Mouse (Mus musculus) heart, adult 18-20 months (tissue): ENCODE measurements at regions not wholly inside any gene's neighbourhood (a gene's known extent, or its start where the extent isn't known, plus 50 kb on each side); places are given as distances from the start of the nearest gene placed in this dataset.
"Not testable (repeated sequence)": the region's sequence is repeated elsewhere in the genome, so short reads cannot be mapped to it uniquely, and the experiment has no call there.

Source experiments
- DNase-seq, 2 experiments: peaks; one replicate each; pipeline ENCODE4 v3.0.0; 2021 to 2022; ENCODE audit warnings: mixed read lengths in 1 of 2

DNA sequence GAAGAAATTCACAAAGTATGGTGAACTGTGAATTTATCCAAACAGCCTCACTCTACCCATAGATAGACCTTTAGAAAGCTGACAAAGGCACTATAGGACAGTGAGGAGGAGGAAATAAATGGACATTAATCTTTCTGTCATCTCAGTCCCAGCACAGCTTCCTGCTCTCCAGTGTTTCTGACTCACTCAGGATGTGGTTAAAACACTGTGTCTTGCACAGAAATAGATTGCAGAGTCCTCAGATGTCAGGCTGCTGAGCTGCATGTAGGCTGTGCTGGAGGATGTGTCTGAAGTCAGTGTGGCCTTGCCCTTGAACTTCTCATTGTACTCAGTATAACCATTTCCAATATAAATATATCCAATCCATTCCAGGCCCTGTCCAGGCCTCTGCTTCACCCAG lies 735.6 kb upstream of the Zfp386 start:
- peak in 1 of 2 experiments; percentile 14 for DNase-seq

DNA sequence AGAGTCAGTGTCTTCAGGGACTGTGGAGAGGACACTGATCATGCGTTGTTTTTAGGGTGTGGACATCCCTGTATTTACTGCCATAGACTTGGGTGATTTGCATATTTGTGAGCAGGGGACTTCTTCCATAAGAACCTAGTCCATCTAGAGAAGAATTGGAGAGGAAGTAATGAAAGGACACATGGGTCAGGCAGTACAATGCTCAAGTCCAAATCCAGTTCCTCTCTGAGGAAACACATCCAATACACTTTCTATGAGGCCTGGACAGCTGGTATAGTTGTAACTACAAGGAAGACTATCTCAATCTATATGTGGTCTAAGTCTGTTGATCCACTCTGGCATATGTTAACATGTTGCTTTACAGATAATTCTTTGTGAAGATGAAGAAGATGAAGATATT lies 734.9 kb upstream of the Zfp386 start:
- not testable (repeated sequence) for DNase-seq

DNA sequence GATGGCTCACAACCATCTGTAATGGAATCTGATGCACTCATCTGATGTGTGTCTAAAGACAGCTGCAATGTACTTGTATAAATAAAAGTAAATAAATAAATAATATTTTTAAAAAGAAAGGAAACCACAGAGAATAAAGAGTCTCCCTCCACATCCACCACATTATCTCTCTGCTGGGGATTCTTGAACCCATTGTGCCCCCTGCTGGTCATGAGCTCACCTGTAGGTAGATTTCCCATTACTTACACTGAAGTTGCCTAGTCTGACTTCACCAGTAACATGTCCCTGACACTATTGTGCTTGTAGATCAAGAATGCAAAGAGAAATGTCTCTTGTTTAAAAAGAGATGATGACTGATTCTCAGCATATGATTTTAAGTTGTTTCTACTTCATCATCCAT lies 726.9 kb upstream of the Zfp386 start:
- DNase-seq: peak in 1 of 2 experiments; percentile 3

DNA sequence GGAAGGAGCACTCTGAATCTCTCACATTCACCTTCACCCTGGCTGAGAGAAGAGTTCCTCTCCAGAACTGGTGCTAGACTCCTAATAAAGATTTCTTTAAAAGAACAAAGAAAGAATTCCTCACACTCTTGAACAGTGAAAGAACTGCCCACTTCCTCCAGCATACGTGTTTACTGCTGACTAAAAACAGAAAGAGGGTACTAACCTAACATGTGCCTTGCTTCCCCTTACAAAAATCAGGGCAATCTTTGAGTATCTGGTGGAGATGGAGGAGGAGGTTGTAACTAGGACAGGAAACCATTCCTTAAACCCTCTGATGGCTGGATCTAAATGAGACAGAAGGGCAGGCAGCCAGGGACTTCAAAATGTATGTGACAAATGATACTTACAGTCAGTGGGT lies 719.1 kb upstream of the Zfp386 start:
- no peak for DNase-seq

DNA sequence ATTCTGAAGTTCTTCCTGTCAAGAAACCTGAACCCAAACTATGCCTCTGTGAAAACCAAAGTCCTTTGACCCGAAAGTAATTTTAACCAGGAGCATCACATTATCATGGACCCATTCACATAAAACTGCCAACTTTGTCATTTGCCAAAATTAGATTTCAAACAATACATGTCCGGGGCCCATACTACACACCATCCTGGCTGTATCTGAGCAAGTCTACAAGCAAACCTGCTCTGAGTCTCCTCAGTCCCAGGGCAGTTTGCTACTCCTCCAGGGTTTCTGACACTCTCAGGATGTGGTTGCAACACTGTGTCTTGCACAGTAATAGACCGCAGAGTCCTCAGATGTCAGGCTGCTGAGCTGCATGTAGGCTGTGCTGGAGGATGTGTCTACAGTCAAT lies 712.8 kb upstream of the Zfp386 start:
- DNase-seq: not testable (repeated sequence)

DNA sequence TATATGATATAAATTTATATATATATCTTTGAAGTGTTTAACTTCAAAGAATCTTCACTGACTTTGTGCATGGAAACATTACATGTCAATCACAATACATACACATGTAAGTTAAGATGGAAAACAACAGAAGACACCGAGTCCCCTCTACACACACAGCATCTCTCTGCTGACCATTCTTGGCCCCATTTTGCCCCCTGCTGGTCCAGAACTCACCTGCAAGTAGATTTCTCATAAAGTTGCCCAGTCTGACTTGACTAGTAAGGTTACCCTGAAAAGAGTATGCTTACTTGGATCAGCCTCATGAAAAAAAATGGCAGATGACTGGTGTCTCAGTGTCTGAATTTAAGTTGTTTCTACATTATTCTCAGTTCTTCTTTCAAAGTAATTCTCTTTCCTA lies 710.9 kb upstream of the Zfp386 start:
- DNase-seq: no peak

DNA sequence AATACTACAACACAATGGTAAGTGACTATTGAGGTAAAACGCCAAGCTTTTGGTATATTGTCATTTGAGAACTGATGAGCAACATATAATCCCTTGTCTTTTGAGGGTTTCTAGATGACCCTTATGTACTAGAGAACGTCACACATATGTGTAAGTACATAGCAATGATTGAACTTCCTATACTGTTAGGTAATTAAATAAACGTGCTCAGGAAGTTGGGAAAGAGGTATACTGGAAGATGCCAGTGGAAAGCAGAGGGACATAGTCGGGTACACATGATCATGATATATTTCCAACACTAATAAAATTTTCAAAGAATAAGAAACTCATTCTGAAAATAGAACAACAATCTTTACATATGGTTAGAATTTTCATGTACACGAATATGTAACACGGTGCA lies 701.4 kb upstream of the Zfp386 start:
- not testable (repeated sequence) for DNase-seq

DNA sequence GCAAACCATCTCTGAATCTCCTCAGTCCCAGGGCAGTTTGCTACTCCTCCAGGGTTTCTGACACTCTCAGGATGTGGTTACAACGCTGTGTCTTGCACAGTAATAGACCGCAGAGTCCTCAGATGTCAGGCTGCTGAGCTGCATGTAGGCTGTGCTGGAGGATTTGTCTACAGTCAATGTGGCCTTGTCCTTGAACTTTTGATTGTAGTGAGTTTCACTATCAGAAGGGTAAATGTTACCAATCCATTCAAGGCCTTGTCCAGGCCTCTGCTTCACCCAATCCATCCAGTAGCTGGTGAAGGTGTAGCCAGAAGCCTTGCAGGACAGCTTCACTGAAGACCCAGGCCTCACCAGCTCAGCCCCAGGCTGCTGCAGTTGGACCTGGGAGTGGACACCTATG lies 688.5 kb upstream of the Zfp386 start:
- DNase-seq: not testable (repeated sequence)

DNA sequence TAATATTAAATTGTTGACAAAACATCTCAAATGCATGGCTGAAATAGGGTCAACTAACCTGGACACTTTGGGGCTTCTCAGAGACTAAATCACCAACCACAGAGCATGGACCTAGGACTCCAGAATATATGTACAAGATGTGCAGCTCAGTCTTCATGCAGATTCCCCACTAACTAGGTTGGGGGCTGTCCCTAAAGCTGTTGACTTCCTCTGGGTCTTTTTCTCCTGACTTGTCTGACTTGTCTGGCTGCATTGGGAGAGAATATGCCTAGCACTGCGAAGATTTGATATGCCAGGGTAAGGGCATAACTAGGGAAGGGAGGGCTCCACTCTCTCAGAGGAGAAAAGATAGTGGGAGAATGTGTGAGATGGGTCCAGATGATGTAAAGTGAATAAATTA lies 681.9 kb upstream of the Zfp386 start:
- not testable (repeated sequence) for DNase-seq

DNA sequence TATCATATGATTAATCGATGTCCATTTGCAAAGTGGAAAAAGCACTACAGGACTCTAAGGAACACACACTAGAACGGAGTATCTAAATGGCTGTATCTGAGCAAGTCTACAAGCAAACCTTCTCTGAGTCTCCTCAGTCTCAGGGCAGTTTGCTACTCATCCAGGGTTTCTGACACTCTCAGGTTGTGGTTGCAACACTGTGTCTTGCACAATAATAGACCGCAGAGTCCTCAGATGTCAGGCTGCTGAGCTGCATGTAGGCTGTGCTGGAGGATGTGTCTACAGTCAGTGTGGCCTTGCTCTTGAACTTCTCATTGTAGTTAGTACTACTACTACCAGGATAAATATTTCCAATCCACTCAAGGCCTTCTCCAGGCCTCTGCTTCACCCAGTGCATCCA lies 675.7 kb upstream of the Zfp386 start:
- not testable (repeated sequence) for DNase-seq

DNA sequence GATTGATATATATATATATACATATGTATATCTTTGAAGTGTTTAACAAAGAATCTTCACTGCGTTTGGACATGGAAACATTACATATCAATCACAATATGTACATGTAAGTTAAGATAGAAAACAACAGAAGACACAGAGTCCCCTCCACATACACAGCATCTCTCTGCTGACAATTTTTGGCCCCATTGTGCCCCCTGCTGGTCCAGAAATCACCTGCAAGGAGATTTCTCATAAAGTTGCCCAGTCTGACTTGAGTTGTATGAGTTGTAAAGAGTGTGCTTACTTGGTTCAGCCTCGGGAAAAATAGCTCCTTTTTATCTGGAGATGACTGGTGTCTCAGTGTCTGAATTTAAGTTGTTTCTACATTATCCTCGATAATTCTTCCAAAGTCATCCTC lies 674.5 kb upstream of the Zfp386 start:
- DNase-seq: not testable (repeated sequence)

DNA sequence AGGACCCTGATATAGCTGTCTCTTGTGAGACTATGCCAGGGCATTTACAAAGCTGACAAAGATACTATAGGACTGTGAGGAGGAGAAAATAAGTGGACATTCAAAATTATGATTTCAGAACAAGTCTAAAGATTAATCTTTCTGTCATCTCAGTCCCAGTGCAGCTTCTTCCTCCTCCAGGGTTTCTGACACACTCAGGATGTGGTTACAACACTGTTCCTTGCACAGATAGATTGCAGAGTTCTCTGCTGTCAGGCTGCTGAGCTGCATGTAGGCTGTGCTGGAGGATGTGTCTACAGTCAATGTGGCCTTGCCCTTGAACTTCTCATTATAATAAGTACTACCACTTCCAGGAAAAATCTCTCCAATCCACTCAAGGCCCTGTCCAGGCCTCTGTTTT lies 661.0 kb upstream of the Zfp386 start:
- DNase-seq: not testable (repeated sequence)

DNA sequence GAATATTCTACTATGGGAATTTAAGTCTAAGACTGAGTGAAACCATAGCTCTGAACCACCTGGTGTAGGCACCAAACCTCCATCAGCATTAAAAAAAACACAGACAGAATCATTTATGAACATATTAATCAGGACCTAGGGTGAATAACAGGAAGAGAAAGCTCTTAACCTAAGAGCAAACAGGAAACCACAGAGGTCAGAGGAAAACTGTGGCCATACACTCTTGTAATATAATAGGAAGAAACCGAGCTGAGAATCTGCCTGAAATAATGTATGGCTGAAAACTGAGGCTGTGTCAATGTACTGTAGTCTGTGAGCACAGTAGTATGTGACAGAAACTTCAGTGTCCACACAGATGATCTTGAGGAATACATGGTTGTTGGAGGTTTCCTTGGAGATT lies 643.4 kb upstream of the Zfp386 start:
- no peak for DNase-seq

DNA sequence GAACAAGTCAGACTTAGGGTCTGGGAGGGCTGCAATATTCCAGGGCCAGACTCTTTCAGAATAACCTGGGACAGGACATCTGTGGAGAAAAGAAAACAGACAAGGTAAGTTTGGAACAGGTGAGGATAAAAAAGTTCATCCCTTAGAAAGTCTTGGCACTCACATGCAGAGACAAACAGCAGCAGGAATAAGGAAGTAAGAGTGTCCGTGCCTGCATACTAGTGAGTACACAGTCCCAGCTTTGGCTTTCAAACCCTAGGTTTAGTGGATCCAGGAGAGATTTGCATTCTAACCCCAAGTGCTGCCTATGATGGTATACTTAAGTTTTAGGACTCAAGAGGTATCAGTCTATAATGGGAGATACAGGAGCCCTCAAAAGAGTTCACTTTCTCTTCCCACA lies 642.9 kb upstream of the Zfp386 start:
- DNase-seq: no peak

DNA sequence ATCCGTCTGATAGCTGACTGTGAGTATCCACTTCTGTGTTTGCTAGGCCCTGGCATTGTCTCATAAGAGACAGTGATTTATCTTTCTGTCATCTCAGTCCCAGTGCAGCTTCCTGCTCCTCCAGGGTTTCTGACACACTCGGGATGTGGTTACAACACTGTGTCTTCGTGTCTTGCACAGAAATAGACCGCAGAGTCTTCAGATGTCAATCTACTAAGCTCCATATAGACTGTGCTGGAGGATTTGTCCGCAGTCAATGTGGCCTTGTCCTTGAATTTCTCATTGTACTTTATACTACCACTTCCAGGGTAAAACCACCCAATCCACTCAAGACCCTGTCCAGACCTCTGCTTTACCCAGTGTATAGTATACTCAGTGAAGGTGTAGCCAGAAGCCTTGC lies 601.3 kb upstream of the Zfp386 start:
- not testable (repeated sequence) for DNase-seq

DNA sequence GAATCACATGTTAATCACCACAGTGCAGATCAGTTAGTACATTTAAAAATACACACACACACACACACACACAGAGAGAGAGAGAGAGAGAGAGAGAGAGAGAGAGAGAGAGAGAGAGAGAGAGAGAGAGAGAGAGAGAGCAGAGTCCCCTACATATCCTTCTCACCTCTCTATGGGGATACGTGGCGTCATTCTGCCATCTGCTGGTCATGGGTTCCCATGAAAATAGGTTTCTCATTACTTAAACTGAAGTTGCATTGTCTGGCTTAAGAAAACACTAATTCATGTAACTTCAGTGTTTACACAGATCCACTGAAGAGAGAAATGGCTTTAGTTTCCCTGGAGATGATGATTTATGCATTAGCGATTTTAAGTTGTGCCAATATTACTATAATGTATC lies 594.9 kb upstream of the Zfp386 start:
- DNase-seq: not testable (repeated sequence)

DNA sequence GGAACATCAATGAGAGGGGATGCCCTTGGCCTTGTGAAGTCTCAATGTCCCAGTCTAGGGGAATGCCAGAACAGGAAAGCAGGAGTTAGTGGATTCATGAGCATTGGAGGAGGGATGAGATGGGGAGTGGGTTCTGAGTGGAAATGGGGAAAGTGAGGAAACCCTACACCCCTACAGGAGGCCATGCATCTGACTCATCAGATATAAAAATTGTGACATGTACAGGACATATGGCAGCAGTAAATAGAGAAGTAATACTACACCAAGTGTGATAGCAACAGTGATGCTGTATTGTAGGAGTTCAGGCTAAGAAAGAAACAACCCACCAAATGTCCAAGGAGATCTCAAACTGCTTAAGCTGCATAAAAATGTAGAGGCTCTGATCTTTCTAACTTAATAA lies 582.7 kb upstream of the Zfp386 start:
- not testable (repeated sequence) for DNase-seq

DNA sequence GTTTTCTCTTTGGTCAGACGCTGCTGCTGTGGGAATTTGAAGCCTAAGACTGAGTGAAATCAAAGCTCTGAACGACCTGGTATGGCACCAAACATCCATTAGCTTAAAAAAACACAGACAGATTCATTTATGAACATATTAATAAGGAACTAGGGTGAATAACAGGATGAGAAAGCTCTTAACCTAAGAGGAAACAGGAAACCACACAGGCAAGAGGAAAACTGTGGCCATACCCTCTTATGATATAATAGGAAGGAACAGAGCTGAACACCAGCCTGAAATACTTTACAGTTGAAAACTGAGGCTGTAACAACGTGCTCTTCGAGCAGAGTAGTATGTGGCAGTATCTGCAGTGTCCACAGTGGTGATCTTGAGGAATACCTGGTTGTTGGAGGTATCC lies 579.5 kb upstream of the Zfp386 start:
- DNase-seq: not testable (repeated sequence)

DNA sequence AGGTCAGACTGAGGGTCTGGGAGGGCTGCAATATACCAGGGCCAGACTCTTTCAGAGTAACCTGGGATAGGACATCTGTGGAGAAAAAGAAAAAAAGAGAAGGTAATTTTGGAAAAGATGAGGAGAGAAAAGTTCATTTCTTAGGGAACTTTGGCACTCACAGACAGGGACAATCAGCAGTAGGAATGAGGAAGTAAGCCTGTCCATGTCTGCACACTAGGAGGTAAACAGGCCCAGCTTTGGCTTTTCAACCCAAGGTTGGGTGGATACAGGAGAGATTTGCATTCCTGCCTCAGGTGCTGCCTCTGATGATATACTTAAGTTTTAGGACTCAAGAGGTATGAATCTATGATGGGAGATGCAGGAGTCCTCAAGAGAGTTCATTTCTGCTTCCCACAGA lies 579.0 kb upstream of the Zfp386 start:
- DNase-seq: not testable (repeated sequence)

DNA sequence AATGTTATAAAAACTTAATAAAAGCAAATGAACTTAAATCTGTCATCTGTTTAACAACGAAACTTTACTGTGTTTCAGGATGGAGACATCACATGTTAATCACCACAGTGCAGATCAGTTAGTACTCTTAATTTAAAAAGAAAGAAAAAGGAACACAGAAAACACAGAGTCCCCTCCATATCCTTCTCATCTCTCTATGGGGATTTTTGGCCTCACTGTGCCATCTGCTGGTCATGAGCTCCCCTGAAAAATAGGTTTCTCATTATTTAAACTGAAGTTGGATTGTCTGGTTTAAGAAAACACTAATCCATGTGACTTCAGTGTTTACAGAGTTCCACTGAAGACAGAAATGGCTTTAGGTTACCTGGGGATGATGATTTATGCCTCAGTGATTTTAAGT lies 548.7 kb upstream of the Zfp386 start:
- DNase-seq: no peak

DNA sequence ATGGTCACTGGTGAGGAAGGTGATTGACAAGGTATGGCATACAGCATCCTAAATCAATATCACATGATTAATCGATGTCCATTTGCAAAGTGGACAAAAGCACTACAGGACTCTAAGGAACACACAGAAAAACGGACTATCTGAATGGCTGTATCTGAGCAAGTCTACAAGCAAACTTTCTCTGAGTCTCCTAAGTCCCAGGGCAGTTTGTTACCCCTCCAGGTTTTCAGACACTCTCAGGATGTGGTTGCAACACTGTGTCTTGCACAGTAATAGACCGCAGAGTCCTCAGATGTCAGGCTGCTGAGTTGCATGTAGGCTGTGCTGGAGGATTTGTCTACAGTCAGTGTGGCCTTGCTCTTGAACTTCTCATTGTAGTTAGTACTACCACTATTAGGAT lies 540.2 kb upstream of the Zfp386 start:
- not testable (repeated sequence) for DNase-seq

DNA sequence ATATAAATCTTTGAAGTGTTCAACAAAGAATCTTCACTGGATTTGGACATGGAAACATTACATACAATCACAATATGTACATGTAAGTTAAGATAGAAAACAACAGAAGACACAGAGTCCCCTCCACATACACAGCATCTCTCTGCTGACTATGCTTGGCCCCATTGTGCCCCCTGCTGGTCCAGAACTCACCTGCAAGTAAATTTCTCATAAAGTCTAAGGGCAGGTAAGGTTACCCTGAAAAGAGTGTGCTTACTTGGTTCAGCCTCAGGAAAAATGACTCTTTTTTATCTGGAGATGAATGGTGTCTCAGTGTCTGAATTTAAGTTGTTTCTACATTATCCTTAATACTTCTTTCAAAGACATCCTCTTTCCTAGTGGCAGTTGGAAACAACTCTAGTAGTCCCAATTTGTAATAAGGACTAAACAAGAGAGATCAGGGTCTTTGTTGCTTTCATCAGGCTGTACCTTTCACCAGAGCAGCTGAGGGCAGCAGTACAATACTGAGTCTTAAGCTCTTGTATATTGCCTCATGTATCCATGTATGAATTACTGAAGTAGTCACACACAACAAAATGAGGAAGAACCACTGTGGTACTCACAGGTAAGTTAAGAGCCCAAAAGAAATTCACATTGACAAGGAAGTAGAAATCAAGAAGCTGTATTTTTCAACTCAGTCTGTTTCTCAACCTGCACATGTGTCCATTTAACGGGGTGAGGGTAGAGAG lies 538.7 kb upstream of the Zfp386 start:
- not testable (repeated sequence) for DNase-seq

DNA sequence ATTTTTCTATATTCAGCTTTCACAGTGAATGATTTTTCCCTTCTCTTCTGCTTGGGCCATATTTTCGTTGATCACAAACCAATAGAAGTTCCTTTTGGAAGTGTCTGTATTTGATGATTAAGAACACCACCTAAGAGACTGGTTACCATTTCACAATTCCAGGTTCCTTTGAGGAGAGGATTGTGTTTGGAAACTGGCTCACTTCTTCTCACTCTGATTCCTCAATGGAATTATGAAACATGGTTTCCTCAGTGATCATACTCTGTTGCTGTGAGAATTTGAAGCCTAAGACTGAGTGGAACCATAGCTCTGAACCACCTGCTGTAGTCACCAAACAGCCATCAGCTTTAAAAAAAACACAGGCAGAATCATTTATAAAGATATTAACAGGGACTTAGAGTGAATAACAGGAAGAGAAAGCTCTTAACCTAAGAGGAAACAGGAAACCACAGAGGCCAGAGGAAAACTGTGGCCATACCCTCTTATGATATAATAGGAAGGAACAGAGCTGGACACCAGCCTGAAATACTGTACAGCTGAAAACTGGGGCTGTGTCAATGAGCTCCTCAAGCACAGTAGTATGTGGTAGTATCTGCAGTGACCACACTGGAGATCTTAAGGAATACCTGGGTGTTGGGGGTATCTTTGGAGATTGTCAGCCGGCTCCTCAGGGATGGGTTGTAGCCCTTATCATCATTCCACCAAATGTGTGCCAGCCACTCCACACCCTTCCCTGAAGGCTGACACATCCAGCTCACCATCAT lies 528.6 kb upstream of the Zfp386 start:
- not testable (repeated sequence) for DNase-seq

DNA sequence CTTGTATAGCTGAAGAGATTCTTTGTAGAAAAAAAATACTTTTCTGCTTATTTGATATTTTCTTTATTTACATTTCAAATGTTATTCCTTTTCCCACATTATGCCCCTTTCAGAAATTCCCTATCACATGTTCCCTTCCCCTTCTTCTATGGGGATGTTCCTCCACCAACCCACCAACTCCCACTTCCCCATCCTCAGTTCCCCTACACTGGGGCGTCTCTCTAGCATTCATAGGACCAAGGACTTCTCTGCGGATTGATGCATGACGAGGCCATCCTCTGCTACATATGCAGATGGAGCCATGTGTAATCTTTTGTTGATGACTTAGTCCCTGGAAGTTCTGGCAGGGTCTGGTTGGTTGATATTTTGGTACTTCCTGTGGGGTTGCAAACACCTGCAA lies 520.5 kb upstream of the Zfp386 start:
- DNase-seq: no peak
